Mouse (Mus musculus) telencephalon, adult 2 months (tissue): ENCODE measurements around the gene Olfr476.
"Not testable (repeated sequence)": the region's sequence is repeated elsewhere in the genome, so short reads cannot be mapped to it uniquely, and the experiment has no call there.

Source experiments
- DNase-seq: peaks from one replicate; pipeline ENCODE4 v3.0.0-alpha.2; 2011; ENCODE audit warnings: low read depth, low spot score

Gene Olfr476

DNA sequence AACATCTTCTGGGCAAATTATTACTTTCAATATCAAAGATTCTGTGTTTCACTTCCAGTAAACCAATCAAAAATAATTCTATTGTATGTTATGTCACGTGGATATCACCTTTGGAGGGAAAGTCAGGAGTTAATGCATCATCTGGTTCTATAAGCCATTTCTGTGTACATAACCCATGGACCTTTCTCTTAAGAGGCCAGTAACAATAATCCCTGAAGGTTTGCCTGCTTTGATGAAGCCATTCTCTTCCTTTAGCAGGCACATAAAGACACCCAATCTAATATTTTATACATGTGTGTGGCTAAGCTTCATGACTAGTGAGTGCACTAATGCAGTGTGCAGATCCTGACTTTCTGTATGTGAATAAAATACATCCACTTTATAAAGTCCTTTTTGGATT is at the start of gene Olfr476:
Gene Olfr476 (plus strand): TSS at position 301 of the 400 bp plus-strand sequence.
- DNase-seq: no peak

DNA sequence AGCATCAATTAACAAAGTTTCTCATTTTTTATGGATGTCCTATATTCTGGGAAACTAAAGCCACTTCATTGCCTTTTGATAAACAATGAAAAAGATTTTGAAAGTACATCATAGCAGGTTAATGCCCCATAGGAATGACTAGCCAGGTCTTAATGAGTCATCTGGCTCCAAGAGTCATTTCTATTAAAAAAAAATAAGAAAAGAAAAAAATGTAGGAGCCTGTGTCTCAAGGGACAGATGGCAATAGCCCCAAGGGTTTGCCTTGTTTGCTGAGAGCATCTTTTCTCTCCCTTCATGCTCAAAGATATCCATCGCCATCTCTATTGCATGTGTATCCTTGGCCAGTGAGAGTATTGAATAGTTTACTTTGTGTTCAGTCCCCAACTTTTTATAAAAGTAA is 34.5 kb upstream of the Olfr476 start, which contains the start of gene Olfr473:
Gene Olfr473 (plus strand): TSS at position 301 of the 400 bp plus-strand sequence.
- DNase-seq: no peak

DNA sequence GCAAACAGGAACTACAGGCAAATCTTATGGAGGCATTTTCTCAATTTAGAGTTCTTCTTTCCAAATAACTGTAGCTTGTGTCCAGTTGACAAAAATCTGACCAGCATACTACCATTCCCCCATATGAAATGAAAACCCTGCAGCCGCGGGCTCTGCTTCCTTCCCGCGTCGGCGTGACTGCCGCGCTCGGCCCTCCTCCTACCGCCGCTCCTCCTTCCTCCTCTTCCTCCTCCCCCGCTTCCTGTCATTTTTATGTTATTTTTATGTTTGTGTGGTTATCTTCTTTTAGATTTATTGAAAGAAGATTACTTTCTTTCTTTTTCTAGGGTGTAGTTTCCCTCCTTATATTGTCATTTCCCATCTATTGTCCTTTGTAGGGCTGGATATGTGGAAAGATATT is 12.1 kb upstream of the Olfr476 start:
- not testable (repeated sequence) for DNase-seq

DNA sequence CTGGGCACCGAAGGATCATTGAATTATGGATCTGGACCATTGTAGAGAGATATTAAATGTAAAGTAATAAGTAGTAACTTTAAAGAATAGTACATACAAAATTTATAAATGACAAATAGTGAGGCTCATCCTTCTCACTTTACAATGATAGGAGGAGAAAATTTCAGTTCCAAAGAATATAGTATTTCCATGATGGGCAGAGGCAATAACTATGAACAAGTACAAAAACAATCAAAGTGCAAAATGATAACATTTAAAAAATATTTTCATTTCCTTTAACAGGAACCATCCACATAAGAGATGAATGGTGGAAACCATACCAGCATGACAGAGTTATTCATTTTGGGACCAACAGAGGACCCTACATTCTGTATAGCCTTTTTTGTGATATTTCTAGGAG is 10.3 kb upstream of the Olfr476 start, which contains the start of gene Olfr474:
Gene Olfr474 (plus strand): TSS at position 301 of the 400 bp plus-strand sequence.
- DNase-seq: no peak

DNA sequence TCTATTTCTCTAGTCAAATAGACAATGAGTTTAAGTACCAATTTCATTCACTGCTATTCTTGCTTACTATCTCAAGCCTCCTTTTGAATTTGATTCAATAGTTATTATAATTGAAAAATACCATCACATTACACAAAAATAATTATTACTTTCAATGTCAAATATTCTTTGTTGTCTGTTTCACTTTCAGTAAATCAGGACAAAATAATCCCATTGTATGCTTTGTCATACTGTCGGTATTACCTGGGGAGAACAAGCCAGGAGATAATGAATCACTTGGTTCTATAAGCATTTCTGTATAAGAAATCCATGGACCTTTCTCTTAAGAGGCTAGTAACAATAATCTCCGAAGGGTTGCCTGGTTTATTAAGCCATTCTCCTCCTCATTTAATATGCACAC is 21.8 kb downstream of the Olfr476 start, which contains the start of gene Olfr477:
Gene Olfr477 (plus strand): TSS at position 301 of the 400 bp plus-strand sequence.
- DNase-seq: no peak

DNA sequence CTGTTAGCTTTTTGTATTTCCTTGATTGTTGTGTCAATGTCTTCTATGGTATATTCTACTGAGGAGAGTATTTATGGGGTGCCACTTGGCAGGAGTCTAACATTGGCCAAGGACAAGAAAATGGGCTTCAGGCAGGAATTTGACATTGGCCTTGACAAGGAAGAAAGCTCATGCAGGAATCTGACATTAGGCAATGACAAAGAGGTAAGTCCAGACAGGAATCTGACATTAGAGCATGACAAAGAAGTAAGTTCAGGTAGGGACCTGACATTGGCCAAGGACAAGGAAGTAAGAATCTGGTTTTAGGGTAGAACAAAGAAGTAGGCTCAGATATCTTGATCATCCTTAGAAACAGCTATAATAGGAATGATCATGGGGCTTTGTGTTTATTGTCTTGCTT is 49.7 kb downstream of the Olfr476 start:
- DNase-seq: not testable (repeated sequence)
